Mouse (Mus musculus) small intestine, adult 2 months (tissue): ENCODE data around the gene Nol10.

ENCODE experiments used
- CTCF ChIP-seq: fragments of 200-500 bp; IDR thresholded peaks from 2 replicates; pipeline ENCODE4 v1.5.1; 2012; ENCODE audit warnings: low read depth, mild to moderate bottlenecking, control low read depth, inconsistent platforms, low read length, moderate library complexity, mixed read lengths; ENCODE audit not compliant: insufficient replicate concordance, insufficient read length; ENCODE audit errors: extremely low read depth
- POLR2A ChIP-seq: fragments of 200-500 bp; IDR thresholded peaks from 2 replicates; pipeline ENCODE4 v1.6.1; 2012; ENCODE audit warnings: low read depth, mild to moderate bottlenecking, control low read depth, inconsistent platforms, low read length, moderate library complexity

GRCm38 (mm10) chr12:17387332-17388135, 39.3 kb downstream of the Nol10 start:
- no peak for TF ChIP-seq CTCF
- no peak for TF ChIP-seq POLR2A
